Mouse (Mus musculus): ENCODE measurements around the gene Gpr33.

GRCm38 (mm10) chr12:51995738-51996536, 31.9 kb downstream of the Gpr33 start:
- TF ChIP-seq CTCF (IDR thresholded peaks at IDR 0.05; ENCODE audit: low read depth, low read length) (no peak), POLR2A (IDR thresholded peaks at IDR 0.05; ENCODE audit: extremely low read depth, insufficient read depth, low read length) (no peak)

All from liver, adult 2 months (tissue).